Mouse (Mus musculus) splenic B cell, adult 2 months (primary cell): ENCODE measurements at regions not wholly inside any gene's neighbourhood (a gene's known extent, or its start where the extent isn't known, plus 50 kb on each side); places are given as distances from the start of the nearest gene placed in this dataset.

Experiments
- DNase-seq: peaks from one replicate; pipeline ENCODE4 v3.0.0-alpha.2; 2011; ENCODE audit warnings: low read depth, low spot score
- H3K27me3 ChIP-seq: 2 replicates; pipeline ENCODE4 v1.6.1; 2012; ENCODE audit warnings: mild to moderate bottlenecking, low read length, moderate library complexity, mixed read lengths; ENCODE audit not compliant: control insufficient read depth, poor library complexity, insufficient read depth, severe bottlenecking
- H3K36me3 ChIP-seq: 2 replicates; pipeline ENCODE4 v1.6.1; 2012; ENCODE audit warnings: mild to moderate bottlenecking, low read length, moderate library complexity, mixed read lengths; ENCODE audit not compliant: control insufficient read depth, poor library complexity, insufficient read depth, severe bottlenecking

GRCm38 (mm10) chr1:159989561-159989960 is 54.6 kb upstream of the 4930523C07Rik start:
- H3K36me3 ChIP-seq = peaks cover 5% of the 10 kb centered on the region
- DNase-seq = no peak

GRCm38 (mm10) chr1:159991734-159992565 is 52.2 kb upstream of the 4930523C07Rik start:
- Histone ChIP-seq H3K27me3 (no peaks in the 10 kb centered on the region), H3K36me3 (peaks cover 2% of the 10 kb centered on the region; the same call in 1 of the 2 replicates)
- DNase-seq = peak; percentile 81

More at GRCm38 (mm10) chr1:159989561-159989960, 54.6 kb upstream of the 4930523C07Rik start:
- no peaks in the 10 kb centered on the region for H3K27me3 ChIP-seq
